Mouse (Mus musculus) cerebellum, adult 11-12 months (tissue): Measurements from ENCODE around the gene Prx.

ENCODE experiments used
- DNase-seq: peaks from one replicate; pipeline ENCODE4 v3.0.0; 2022

The Prx gene

DNA sequence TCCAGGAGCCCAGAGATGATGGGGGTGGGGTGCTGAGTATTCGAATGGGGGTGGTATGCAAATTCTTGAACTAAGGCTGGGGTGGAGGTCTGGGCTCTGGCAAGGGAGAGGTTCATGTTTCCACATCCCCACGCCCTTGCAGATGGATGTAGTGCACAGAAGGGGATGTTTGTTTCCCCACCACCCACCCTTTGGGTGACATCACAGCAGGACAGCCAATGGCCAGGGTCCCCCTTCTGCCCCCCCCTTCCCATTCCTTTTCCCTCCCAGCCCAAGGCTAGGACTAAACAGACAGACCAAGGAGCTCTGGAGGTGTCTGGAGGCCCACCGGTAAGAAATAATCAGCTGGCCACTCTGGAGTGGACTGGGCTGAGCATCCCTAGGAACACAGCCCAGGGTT is at the start of gene Prx:
TSS of gene Prx (plus strand) at position 289 of the 400 bp plus-strand sequence.
- DNase-seq = no peak

- DNase-seq = no peak
Measured at GRCm38 (mm10) chr7:27451359-27451758, 47.8 kb upstream of the Prx start.

DNA sequence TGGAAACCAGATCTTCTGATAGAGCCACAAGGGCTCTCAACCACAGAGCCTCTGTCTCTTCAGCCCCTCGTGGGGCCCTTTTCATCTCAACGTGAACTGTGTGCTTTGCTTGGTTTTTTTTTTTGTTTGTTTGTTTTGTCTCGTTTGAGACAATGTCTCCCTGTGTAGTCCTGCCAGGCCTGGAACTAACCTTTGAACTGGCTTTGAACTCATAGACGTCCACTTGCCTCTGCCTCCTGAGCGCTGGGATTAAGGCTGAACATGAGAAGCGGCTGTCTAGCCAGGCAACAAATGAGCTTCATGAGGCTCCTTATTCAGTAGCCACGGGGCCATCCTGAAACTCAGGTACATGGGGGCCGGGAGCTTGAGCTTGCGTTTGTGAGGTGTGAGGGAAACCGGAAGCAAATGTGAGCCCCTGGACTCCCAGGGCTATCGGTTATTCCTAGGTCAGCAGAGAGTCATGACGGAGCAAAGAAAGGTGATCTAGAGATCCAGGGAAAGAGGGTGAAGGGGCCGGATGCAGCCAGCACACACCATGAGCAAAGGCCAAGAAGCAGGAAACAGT is 46.8 kb upstream of the Prx start:
- DNase-seq = no peak

- no peak for DNase-seq
Measured at GRCm38 (mm10) chr7:27454461-27455121, 44.5 kb upstream of the Prx start.

DNA sequence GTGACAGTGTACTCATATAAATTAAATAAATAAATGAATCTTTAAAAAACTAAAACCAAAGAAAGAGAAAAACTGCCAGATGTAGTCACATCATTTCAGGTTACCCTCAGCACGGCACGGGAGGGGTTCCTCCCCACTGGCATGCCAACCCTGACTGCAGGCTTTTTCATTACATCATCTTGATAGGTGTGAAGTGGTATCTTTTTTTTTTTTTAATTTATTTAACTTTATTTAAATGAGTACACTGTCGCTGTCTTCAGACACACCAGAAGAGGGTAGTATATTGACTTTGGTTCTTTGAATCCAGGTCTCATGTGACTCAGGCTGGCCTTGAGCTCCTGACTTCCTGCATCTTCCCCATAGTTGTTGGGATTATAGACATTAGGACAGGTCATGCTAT is 43.9 kb upstream of the Prx start:
- DNase-seq = no peak

- DNase-seq = no peak
Measured at GRCm38 (mm10) chr7:27458614-27459013, 40.5 kb upstream of the Prx start.

GRCm38 (mm10) chr7:27459640-27460039 is 39.5 kb upstream of the Prx start:
- no peak for DNase-seq

DNA sequence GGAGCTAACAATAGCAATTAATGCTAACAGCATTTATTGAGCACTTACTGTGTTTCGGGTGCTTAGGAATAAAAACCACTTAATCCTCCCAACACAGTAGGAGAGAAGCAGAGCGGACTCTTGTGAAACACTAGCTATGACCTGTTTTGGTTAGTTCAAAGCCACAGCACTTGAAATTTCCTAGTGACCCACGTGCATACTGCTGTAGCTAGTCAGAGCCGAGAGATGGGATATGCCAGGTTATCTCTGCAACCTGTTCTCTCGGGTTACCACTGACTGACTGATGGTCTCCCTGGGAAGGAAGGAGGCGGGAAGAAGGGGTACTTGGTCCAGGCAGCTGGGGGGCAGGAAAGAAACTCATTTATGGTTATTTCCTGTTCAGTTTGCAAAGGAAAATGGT is 38.6 kb upstream of the Prx start:
- DNase-seq = no peak

DNA sequence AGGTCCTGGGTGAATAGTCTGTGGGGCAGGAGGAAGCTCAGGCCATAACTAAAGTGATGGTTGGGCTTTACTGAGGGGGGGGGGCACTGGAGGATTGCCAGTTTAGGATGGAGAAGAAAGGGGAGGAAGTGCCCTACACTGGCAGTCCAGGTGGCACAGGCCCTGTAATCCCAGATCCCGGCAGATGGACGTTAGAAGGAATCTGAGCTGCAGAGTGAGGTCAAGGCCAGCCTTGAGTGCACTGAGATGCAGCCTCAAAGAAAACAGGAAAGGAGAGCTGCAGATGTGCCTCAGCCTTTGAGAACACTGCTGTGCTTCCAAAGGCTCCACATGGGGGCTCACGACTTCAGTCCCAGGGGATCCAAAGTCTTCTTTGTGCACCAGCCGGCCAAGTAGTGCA is 31.5 kb upstream of the Prx start:
- DNase-seq = no peak

DNA sequence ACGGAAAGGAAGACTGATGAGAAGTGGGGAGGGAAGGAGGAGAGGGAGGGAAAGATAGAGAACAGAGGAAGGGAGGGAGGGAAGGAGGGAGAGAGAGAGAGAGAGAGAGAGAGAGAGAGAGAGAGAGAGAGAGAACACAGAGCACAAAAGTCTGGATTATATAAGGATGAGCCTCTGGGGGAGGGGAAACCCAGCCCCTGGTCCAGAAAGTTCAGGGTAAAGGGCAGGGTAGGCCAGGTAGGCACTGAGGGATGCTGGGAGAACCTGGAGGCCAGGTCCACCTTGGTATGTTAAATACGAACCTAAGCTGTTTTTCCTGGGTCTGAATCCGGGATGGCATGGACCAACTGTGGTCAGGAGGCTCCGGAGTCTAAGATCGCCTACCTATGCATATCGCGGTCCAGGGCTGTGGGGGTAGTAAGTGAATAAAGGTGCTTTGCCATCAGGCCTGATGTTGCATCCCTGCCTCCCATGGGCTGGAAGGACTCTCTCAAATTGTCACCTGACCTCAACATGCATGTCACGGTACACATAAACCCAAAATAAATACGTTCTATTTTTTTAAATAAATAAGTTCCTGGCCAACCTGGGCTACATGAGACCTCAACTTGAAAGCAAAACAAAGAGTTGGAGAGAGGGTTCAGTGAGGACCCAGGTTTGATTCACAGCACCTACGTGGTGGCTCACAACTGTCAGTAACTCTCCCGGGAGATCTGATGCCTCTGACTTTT is 27.6 kb upstream of the Prx start:
- DNase-seq = no peak

DNA sequence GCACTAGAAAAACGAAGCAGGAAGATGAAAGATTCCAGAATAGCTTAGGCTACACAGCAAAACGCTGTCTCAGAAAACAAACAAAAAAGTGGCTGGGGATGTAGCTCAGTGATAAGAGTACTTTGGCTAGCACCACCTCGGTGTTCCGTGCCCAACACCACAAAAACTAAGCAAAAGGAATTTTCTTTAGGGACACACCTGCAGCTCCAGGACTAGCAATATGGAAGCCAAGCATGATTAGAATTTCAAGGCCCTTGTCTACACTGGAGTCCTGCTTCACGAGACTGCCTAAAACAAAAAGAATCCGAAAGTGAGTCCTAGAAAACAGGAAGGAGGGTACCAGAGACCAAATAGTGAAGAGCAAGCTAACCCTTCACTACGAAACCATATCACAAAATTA is 26.5 kb upstream of the Prx start:
- DNase-seq = no peak

- DNase-seq = peak; percentile 99
Measured at GRCm38 (mm10) chr7:27473156-27473834, 25.8 kb upstream of the Prx start, which contains the start of gene Sertad3. Gene Sertad3 (plus strand): TSS chr7:27473768.

- DNase-seq = no peak
Measured at GRCm38 (mm10) chr7:27473835-27474489, 25.2 kb upstream of the Prx start.

- DNase-seq = peak; percentile 99
Measured at GRCm38 (mm10) chr7:27474490-27474954, 24.6 kb upstream of the Prx start.

DNA sequence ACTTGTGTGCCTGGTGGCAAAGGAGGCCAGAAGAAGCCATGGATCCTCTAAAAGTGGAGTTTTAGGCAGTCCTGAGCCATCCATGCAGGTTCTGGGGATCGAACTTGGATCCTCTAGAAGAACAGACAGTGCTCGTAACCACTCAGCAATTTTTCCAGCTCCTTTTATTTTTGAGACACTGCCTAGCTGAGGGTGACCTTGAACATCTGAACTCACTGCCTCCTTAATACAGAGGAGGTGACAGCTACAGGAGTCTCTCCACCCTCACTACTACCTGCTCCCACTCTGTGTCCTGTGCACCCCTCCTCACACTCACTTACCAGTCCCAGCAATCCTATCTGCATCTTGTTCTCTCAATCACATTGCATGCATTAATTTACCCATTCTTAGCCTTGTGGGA is 23.5 kb upstream of the Prx start:
- no peak for DNase-seq

- peak; percentile 63 for DNase-seq
Measured at GRCm38 (mm10) chr7:27476098-27476635, 23.0 kb upstream of the Prx start.

GRCm38 (mm10) chr7:27478561-27478960 is 20.6 kb upstream of the Prx start:
- DNase-seq = no peak

DNA sequence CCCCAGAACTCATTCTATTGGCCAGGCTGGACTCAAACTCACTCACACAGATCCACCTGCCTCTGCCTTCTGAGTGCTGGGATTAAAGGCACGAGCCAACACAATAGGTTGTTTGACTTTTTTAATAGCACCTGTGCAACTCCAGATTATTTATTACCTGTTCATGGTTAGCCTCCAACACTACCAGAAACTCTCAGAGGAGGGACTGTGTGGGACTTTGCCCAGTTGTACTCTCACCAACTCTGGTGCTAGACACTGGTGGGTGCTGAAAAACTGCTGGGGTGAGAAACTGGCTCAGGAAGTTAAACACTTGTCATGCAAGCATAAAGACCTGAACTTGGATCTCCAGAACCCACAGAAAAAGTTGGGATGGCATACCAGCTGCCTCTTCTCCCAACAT is 19.4 kb upstream of the Prx start:
- no peak for DNase-seq

DNA sequence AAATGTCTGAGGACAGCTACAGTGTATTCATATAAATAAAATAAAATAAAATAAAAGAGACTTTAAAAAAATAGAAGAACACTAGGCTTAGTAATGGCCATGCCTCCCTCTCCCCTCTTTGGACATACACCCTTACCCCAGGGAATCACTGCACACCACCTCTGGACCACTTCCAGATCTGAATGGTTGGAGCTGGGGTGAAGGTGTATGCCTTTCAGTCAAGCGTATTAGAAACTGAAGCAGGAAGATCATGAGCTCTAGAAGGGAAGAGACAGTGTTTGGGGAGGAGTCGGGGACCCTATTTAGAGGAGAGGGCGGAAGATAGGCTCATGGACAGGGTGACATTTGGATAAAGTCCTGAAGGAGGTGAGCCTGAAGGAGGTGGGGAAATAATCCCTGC is 18.6 kb upstream of the Prx start:
- peak; percentile 36 for DNase-seq

GRCm38 (mm10) chr7:27480927-27481626 is 18.0 kb upstream of the Prx start:
- DNase-seq = no peak

DNA sequence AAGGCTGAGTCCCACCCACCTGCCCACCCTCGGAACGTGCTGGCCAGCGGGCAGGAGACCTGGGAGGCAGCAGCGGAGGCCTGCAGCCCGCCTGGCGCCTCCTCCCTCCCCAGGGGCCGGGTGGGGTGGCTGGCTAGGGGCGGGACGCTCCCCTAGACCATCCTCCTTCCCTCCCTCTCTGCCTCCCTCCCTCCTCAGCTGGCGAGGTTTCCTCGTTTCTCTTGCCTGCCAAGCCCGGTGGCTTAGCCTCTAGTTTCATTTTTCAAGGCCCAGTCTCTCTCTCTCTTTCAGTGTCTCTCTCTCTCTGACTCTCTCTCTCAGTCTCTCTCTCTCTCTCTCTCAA is 17.5 kb upstream of the Prx start:
- peak; percentile 88 for DNase-seq

DNA sequence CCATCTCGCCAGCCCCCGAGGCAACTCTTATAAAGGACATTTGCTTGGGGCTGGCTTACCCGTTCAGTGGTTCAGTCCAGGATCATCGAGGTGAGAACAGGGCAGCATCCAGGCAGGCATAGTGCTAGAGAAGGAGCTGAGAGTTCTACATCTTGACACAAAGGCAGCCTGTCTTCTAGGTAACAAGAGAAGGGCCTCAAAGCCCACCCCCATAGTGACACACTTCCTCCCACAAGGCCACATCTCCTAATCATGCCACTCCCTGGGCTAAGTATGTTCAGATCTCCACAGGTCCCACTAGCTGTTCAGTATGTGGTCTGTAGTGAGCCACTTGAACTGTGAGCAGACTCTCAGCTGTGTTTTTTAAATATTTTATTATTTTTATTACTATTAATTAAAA is 15.3 kb upstream of the Prx start:
- DNase-seq = no peak
